Mouse (Mus musculus) MEL (cell line): ENCODE measurements around the gene Eva1b. TPM values are rescaled to one million over a fixed set of nuclear protein-coding genes. Genes with fewer than 3 reads are reported as not detected.

Source experiments
- DNase-seq: peaks from one replicate; pipeline ENCODE4 v3.0.0; 2011; ENCODE audit warnings: low read depth, low spot score
- H3K27ac ChIP-seq: 2 replicates; pipeline ENCODE4 v1.5.1; 2012; ENCODE audit warnings: low read depth, mild to moderate bottlenecking, control low read depth, low read length, moderate library complexity; ENCODE audit not compliant: control insufficient read depth
- H3K27me3 ChIP-seq, 2 experiments: fragments of 150-350 bp in 1 of 2; sonication (generic) in 1 of 2; 2 replicates each; pipeline ENCODE4 v1.6.1; 2012; ENCODE audit warnings: low read length in 2 of 2, mild to moderate bottlenecking in 2 of 2, improper control_type of control experiment in 1 of 2, moderate library complexity in 1 of 2; ENCODE audit not compliant: insufficient read depth in 2 of 2, control insufficient read depth in 1 of 2
- H3K36me3 ChIP-seq, 2 experiments: 2 replicates each; pipeline ENCODE4 v1.6.1; 2012 to 2014; ENCODE audit warnings: low read length in 2 of 2, improper control_type of control experiment in 1 of 2, inconsistent platforms in 1 of 2, mild to moderate bottlenecking in 1 of 2; ENCODE audit not compliant: insufficient read depth in 2 of 2, control insufficient read depth in 1 of 2
- H3K4me1 ChIP-seq, 2 experiments: fragments of 150-350 bp in 1 of 2; sonication (generic) in 1 of 2; 2 replicates each; pipeline ENCODE4 v1.6.1; 2012; ENCODE audit warnings: low read length in 2 of 2, improper control_type of control experiment in 1 of 2, mild to moderate bottlenecking in 1 of 2; ENCODE audit not compliant: insufficient read depth in 2 of 2, control insufficient read depth in 1 of 2
- H3K4me3 ChIP-seq, 2 experiments: fragments of 150-350 bp in 1 of 2; sonication (generic) in 1 of 2; 2 replicates each; pipeline ENCODE4 v1.5.1; 2012; ENCODE audit warnings: low read depth in 2 of 2, low read length in 2 of 2, mild to moderate bottlenecking in 2 of 2, moderate library complexity in 2 of 2, control low read depth in 1 of 2, improper control_type of control experiment in 1 of 2; ENCODE audit not compliant: control insufficient read depth in 1 of 2, insufficient read depth in 1 of 2
- H3K79me2 ChIP-seq: 2 replicates; pipeline ENCODE4 v1.6.1; 2012; ENCODE audit warnings: mild to moderate bottlenecking, low read length, moderate library complexity; ENCODE audit not compliant: control insufficient read depth, poor library complexity, insufficient read depth
- H3K9ac ChIP-seq: 2 replicates; pipeline ENCODE4 v1.6.1; 2012; ENCODE audit warnings: low read depth, mild to moderate bottlenecking, control low read depth, low read length, moderate library complexity; ENCODE audit not compliant: control insufficient read depth, poor library complexity, severe bottlenecking
- H3K9me3 ChIP-seq: fragments of 150-350 bp; sonication (generic); replicated peaks from 2 replicates; pipeline ENCODE4 v1.6.1; 2012; ENCODE audit warnings: mild to moderate bottlenecking, low read length, improper control_type of control experiment, moderate library complexity; ENCODE audit not compliant: insufficient read depth
- BHLHE40 ChIP-seq: IDR thresholded peaks from 2 replicates; pipeline ENCODE4 v1.6.1; 2012; ENCODE audit warnings: low read depth, mild to moderate bottlenecking, inconsistent platforms, low read length, improper control_type of control experiment, borderline replicate concordance
- CHD1 ChIP-seq: IDR thresholded peaks from 2 replicates; pipeline ENCODE4 v1.6.1; 2012; ENCODE audit warnings: low read depth, mild to moderate bottlenecking, inconsistent platforms, low read length, improper control_type of control experiment
- ETS1 ChIP-seq: IDR thresholded peaks from 2 replicates; pipeline ENCODE4 v1.6.1; 2012; ENCODE audit warnings: low read depth, mild to moderate bottlenecking, inconsistent platforms, low read length, improper control_type of control experiment, moderate library complexity
- GABPA ChIP-seq: IDR thresholded peaks from 2 replicates; pipeline ENCODE4 v1.6.1; 2012; ENCODE audit warnings: low read depth, mild to moderate bottlenecking, inconsistent platforms, low read length, improper control_type of control experiment, moderate library complexity
- HCFC1 ChIP-seq: IDR thresholded peaks from 2 replicates; pipeline ENCODE4 v1.6.1; 2012; ENCODE audit warnings: low read depth, mild to moderate bottlenecking, inconsistent platforms, low read length, improper control_type of control experiment, moderate library complexity
- JUND ChIP-seq: IDR thresholded peaks from 2 replicates; pipeline ENCODE4 v1.6.1; 2011; ENCODE audit warnings: low read depth, mild to moderate bottlenecking, improper control_type of control experiment, low read length
- KAT2A ChIP-seq: conservative IDR thresholded peaks from 2 replicates; pipeline ENCODE4 v1.6.1; 2012; ENCODE audit warnings: low read depth, low read length, improper control_type of control experiment, inconsistent platforms
- MEF2A ChIP-seq: IDR thresholded peaks from 2 replicates; pipeline ENCODE4 v1.6.1; 2014; ENCODE audit warnings: low read depth, mild to moderate bottlenecking, inconsistent platforms, low read length, improper control_type of control experiment; ENCODE audit not compliant: poor library complexity, insufficient replicate concordance, severe bottlenecking; ENCODE audit errors: extremely low read depth
- MXI1 ChIP-seq: IDR thresholded peaks from 2 replicates; pipeline ENCODE4 v1.6.1; 2011; ENCODE audit warnings: mild to moderate bottlenecking, low read depth, low read length, improper control_type of control experiment
- MYB ChIP-seq: IDR thresholded peaks from 2 replicates; pipeline ENCODE4 v1.6.1; 2011; ENCODE audit warnings: mild to moderate bottlenecking, low read depth, low read length, improper control_type of control experiment
- MYC ChIP-seq: IDR thresholded peaks from 2 replicates; pipeline ENCODE4 v1.6.1; 2011; ENCODE audit warnings: low read depth, mild to moderate bottlenecking, low read length, improper control_type of control experiment, moderate library complexity
- NELFE ChIP-seq: IDR thresholded peaks from 2 replicates; pipeline ENCODE4 v1.6.1; 2011; ENCODE audit warnings: low read depth, low read length, improper control_type of control experiment
- NRF1 ChIP-seq: IDR thresholded peaks from 2 replicates; pipeline ENCODE4 v1.6.1; 2014; ENCODE audit warnings: low read depth, mild to moderate bottlenecking, inconsistent platforms, low read length, improper control_type of control experiment, moderate library complexity; ENCODE audit not compliant: poor library complexity, insufficient read depth, severe bottlenecking
- POLR2AphosphoS2 ChIP-seq: IDR thresholded peaks from 2 replicates; pipeline ENCODE4 v1.6.1; 2011; ENCODE audit warnings: low read length, improper control_type of control experiment
- SIN3A ChIP-seq: IDR thresholded peaks from 2 replicates; pipeline ENCODE4 v1.6.1; 2012; ENCODE audit warnings: low read length, improper control_type of control experiment, inconsistent platforms
- SMC3 ChIP-seq: IDR thresholded peaks from 2 replicates; pipeline ENCODE4 v1.6.1; 2011; ENCODE audit warnings: low read depth, low read length, improper control_type of control experiment
- TBP ChIP-seq: IDR thresholded peaks from 2 replicates; pipeline ENCODE4 v1.8.0; 2011; ENCODE audit warnings: low read depth, low read length, improper control_type of control experiment
- UBTF ChIP-seq: IDR thresholded peaks from 2 replicates; pipeline ENCODE4 v1.6.1; 2012; ENCODE audit warnings: low read depth, mild to moderate bottlenecking, inconsistent platforms, low read length, improper control_type of control experiment, moderate library complexity, borderline replicate concordance; ENCODE audit not compliant: insufficient read depth
- USF2 ChIP-seq, 2 experiments: IDR thresholded peaks; 2 replicates each; pipeline ENCODE4 v1.6.1; 2011 to 2012; ENCODE audit warnings: improper control_type of control experiment in 2 of 2, low read length in 2 of 2, borderline replicate concordance in 1 of 2, inconsistent platforms in 1 of 2, low read depth in 1 of 2, mild to moderate bottlenecking in 1 of 2; ENCODE audit not compliant: insufficient read depth in 1 of 2
- ZKSCAN1 ChIP-seq: IDR thresholded peaks from 2 replicates; pipeline ENCODE4 v1.6.1; 2012; ENCODE audit warnings: low read depth, mild to moderate bottlenecking, inconsistent platforms, low read length, improper control_type of control experiment, moderate library complexity
- ZMIZ1 ChIP-seq: IDR thresholded peaks from 2 replicates; pipeline ENCODE4 v1.6.1; 2012; ENCODE audit warnings: low read depth, mild to moderate bottlenecking, inconsistent platforms, low read length, improper control_type of control experiment, moderate library complexity
- ZNF384 ChIP-seq: IDR thresholded peaks from 2 replicates; pipeline ENCODE4 v1.6.1; 2012; ENCODE audit warnings: low read depth, mild to moderate bottlenecking, inconsistent platforms, low read length, improper control_type of control experiment
- polyA plus RNA-seq, 2 experiments: library from polyadenylated mRNA; stranded (reverse) in 1 of 2; unstranded in 1 of 2; fragments of >175 nt in 1 of 2; fragments of >200 nt in 1 of 2; gene quantifications; 2 replicates each; pipeline versions ENCODE4 v1.2.1 to v1.2.4; 2012; ENCODE audit warnings: low replicate concordance in 2 of 2, low read depth in 1 of 2; ENCODE audit not compliant: insufficient read length in 2 of 2, insufficient read depth in 1 of 2, missing spikeins in 1 of 2
- total RNA-seq: library from RNA; depleted of rRNA; stranded (reverse); fragments of 300-350 nt; gene quantifications from 2 replicates; pipeline ENCODE4 v1.2.3, GENCODE M21; 2012

Gene Eva1b
- total and polyA plus RNA-seq, 3 experiments: 9.6 to 12.2 TPM; not detected in 1

DNA sequence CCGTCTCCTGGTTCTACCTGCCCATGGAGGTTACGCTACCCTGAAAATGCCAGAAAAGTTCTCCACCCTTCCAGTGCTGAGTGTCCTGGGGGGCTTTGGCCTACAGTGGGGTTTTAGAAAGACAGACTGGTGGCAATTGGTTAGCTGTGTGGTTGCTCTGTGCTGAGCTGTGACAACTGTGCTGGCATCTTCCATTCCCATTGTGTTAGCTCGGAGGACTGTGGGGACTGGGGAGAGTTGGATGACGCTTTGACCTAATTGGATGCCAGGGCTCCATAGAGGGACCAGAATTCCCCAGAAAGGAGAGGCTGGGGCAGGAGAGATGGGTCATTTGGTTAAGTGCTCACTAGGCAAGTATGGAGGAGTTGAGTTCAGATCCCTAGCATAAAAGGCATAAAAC, 13.3 kb upstream of the Eva1b start:
- Histone ChIP-seq H3K9me3 (no peaks in the 10 kb centered on the region), H3K79me2 (no peaks in the 10 kb centered on the region), H3K27ac (no peak overlapping the region), H3K36me3 (peaks cover 0 to 8% of the 10 kb centered on the region in 2 experiments; a peak in 2 of 4 replicates), H3K4me3 (no peak overlapping the region), H3K4me1 (no peaks in the 10 kb centered on the region), H3K9ac (no peak overlapping the region), H3K27me3 (no peaks in the 10 kb centered on the region)
- TF ChIP-seq POLR2AphosphoS2 (no peak), MYC (no peak), CHD1 (no peak), JUND (no peak), TBP (no peak), BHLHE40 (no peak), ZNF384 (no peak), NELFE (no peak), NRF1 (no peak), HCFC1 (no peak), SIN3A (no peak), GABPA (no peak), MXI1 (no peak), KAT2A (no peak), ZMIZ1 (no peak), UBTF (no peak), ETS1 (no peak), MEF2A (no peak), MYB (no peak)
- no peak for DNase-seq

GRCm38 (mm10) chr4:126134639-126135038, 12.9 kb upstream of the Eva1b start:
- Histone ChIP-seq H3K9ac (no peak overlapping the region), H3K4me3 (no peak overlapping the region), H3K36me3 (peaks cover 0 to 5% of the 10 kb centered on the region in 2 experiments; a peak in 1 of 4 replicates), H3K27me3 (no peaks in the 10 kb centered on the region), H3K79me2 (no peaks in the 10 kb centered on the region), H3K4me1 (no peaks in the 10 kb centered on the region), H3K27ac (no peak overlapping the region), H3K9me3 (no peaks in the 10 kb centered on the region)
- no peak for DNase-seq
- no peak for TF ChIP-seq SMC3
- no peak for TF ChIP-seq ZKSCAN1
- no peak for TF ChIP-seq USF2 (IDR thresholded peaks at IDR 0.05; ENCODE audit: borderline replicate concordance in 1 of 2, insufficient read depth in 1 of 2, low read depth in 1 of 2, low read length in 2 of 2)
- no peak for TF ChIP-seq POLR2AphosphoS2
- no peak for TF ChIP-seq CHD1
